Mouse (Mus musculus): ENCODE data around the gene Krt32. TPM values are rescaled to one million over a fixed set of nuclear protein-coding genes. Genes with fewer than 3 reads are reported as not detected.

Krt32 gene
- not detected in 2 replicates for total RNA-seq (2014; rRNA removed)
- polyA plus RNA-seq (2012; rRNA removed) = not detected in 2 replicates

GRCm38 (mm10) chr11:100087861-100088260, at the start of gene Krt32:
Gene Krt32, minus strand, starts transcription at chr11:100088226.
- Histone ChIP-seq H3K79me2 (ENCODE audit: control insufficient read depth, insufficient read depth, low read length) (no peaks in the 10 kb centered on the region), H3K36me3 (ENCODE audit: control insufficient read depth, insufficient read depth, low read length) (no peaks in the 10 kb centered on the region), H3K9ac (ENCODE audit: low read depth, low read length) (no peak within 1 kb of the TSS), H3K27me3 (ENCODE audit: control insufficient read depth, insufficient read depth, low read length) (peaks cover 2% of the 10 kb centered on the region; the same call in 1 of the 2 replicates), H3K4me3 (ENCODE audit: insufficient read depth, low read depth, low read length) (no peak within 1 kb of the TSS), H3K4me1 (ENCODE audit: control insufficient read depth, insufficient read depth, low read length) (no peaks in the 10 kb centered on the region), H3K27ac (replicated peaks; ENCODE audit: insufficient read depth, low read depth, low read length) (no peak within 1 kb of the TSS)
- no peak for DNase-seq (ENCODE audit: extremely low read depth, low read depth, low spot score)
- TF ChIP-seq POLR2A (IDR thresholded peaks at IDR 0.05; ENCODE audit: extremely low read depth, insufficient read depth, low read length) = no peak
- WGBS = 94% methylated on average over 10 of the region's 10 CpGs

- Histone ChIP-seq H3K4me1 (ENCODE audit: control insufficient read depth, insufficient read depth, low read length) (no peaks in the 10 kb centered on the region), H3K79me2 (ENCODE audit: control insufficient read depth, insufficient read depth, low read length) (no peaks in the 10 kb centered on the region), H3K4me3 (ENCODE audit: insufficient read depth, low read depth, low read length) (no peak overlapping the region), H3K36me3 (ENCODE audit: control insufficient read depth, insufficient read depth, low read length) (no peaks in the 10 kb centered on the region), H3K27me3 (ENCODE audit: control insufficient read depth, insufficient read depth, low read length) (no peaks in the 10 kb centered on the region; the same call in 1 of the 2 replicates), H3K9ac (ENCODE audit: low read depth, low read length) (no peak overlapping the region), H3K27ac (replicated peaks; ENCODE audit: insufficient read depth, low read depth, low read length) (no peak overlapping the region)
- 49% methylated on average over 5 of the region's 5 CpGs for whole genome bisulfite sequencing
- no peak for TF ChIP-seq CTCF (IDR thresholded peaks at IDR 0.05; ENCODE audit: low read depth, low read length)
- no peak for TF ChIP-seq POLR2A (IDR thresholded peaks at IDR 0.05; ENCODE audit: extremely low read depth, insufficient read depth, low read length)
- no peak for DNase-seq (ENCODE audit: extremely low read depth, low read depth, low spot score)
These were observed 49.7 kb upstream of the Krt32 start for GRCm38 (mm10) chr11:100137693-100138092.

DNA sequence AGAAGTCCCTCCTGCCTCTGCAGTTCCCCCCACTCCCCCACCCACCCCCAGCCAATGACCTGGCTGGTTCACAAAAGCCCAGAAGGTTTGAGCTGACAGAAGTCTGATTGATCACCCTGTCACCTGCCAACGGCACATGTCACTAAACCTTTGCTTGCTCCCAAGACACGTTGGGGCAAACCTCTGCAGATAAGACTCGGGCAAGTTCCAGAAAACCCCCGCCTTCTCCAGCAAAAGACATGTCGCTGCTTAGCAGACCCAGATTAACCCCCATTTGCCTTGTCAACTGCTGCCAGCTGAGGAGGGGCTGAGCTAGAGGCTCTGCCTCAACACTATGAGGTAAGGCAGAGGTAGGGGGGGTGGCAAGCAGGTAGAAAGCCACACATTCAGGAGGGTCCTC, 48.5 kb upstream of the Krt32 start:
- no peak overlapping the region for H3K27ac ChIP-seq (replicated peaks; ENCODE audit: insufficient read depth, low read depth, low read length)
- TF ChIP-seq POLR2A (IDR thresholded peaks at IDR 0.05; ENCODE audit: extremely low read depth, insufficient read depth, low read length) (no peak), CTCF (IDR thresholded peaks at IDR 0.05; ENCODE audit: low read depth, low read length) (no peak)
- no peak overlapping the region for H3K4me3 ChIP-seq (ENCODE audit: insufficient read depth, low read depth, low read length)
- 20% methylated on average over 5 of the region's 5 CpGs for WGBS
- no peak for DNase-seq (ENCODE audit: extremely low read depth, low read depth, low spot score)
- no peaks in the 10 kb centered on the region for H3K4me1 ChIP-seq (ENCODE audit: control insufficient read depth, insufficient read depth, low read length)
- no peaks in the 10 kb centered on the region for H3K79me2 ChIP-seq (ENCODE audit: control insufficient read depth, insufficient read depth, low read length)
- H3K9ac ChIP-seq (ENCODE audit: low read depth, low read length) = no peak overlapping the region
- no peaks in the 10 kb centered on the region; the same call in 1 of the 2 replicates for H3K27me3 ChIP-seq (ENCODE audit: control insufficient read depth, insufficient read depth, low read length)
- H3K36me3 ChIP-seq (ENCODE audit: control insufficient read depth, insufficient read depth, low read length) = no peaks in the 10 kb centered on the region

DNA sequence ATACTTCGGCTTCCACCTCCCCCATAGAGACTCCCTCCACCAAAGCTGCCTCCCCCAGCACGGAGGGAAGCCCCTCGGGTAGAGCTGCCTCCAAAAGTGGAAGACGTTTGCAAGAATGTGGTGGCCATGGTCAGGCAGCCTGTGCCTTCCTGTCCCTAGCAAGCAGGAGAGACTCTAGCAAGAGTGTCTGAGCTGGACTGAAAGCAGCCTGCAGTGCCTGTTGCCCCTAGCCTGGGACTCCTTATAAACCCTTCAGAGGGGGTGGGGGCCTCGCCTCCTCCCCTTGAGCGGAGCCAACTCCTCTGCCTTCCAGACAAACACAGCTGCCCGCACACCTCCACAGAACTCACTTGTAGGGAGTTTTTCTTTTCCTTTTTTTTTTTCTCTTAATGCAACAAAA, 47.7 kb upstream of the Krt32 start, which contains the start of gene Krt15:
Gene Krt15, minus strand, starts transcription at position 198 of the 400 bp plus-strand sequence.
- Histone ChIP-seq H3K4me3 (ENCODE audit: insufficient read depth, low read depth, low read length) (no peak within 1 kb of the TSS), H3K79me2 (ENCODE audit: control insufficient read depth, insufficient read depth, low read length) (no peaks in the 10 kb centered on the region), H3K4me1 (ENCODE audit: control insufficient read depth, insufficient read depth, low read length) (no peaks in the 10 kb centered on the region), H3K36me3 (ENCODE audit: control insufficient read depth, insufficient read depth, low read length) (no peaks in the 10 kb centered on the region), H3K27ac (replicated peaks; ENCODE audit: insufficient read depth, low read depth, low read length) (no peak within 1 kb of the TSS), H3K27me3 (ENCODE audit: control insufficient read depth, insufficient read depth, low read length) (no peaks in the 10 kb centered on the region), H3K9ac (ENCODE audit: low read depth, low read length) (no peak within 1 kb of the TSS)
- WGBS = 61% methylated on average over 7 of the region's 7 CpGs
- TF ChIP-seq CTCF (IDR thresholded peaks at IDR 0.05; ENCODE audit: low read depth, low read length) = no peak
- no peak for TF ChIP-seq POLR2A (IDR thresholded peaks at IDR 0.05; ENCODE audit: extremely low read depth, insufficient read depth, low read length)
- DNase-seq (ENCODE audit: extremely low read depth, low read depth, low spot score) = no peak

DNA sequence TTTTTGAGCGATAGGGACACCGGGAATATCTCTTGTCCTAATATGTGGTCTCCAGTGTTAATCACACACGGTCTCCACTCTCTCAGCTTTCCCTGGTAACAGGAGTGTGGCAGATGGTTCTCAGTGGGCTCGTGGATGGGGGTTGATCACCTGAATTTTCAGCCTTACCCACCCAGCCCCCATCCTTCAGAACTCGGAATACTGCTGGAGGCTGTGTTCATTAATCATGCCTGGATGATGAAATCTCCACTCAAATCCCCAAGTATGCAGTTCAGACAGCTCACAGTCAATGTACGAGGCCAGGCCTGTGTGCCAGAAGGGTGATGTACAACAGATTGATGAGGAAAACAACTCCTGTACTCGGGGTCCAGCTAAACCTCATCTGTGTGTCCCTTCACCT, 36.9 kb upstream of the Krt32 start:
- no peak for DNase-seq (ENCODE audit: extremely low read depth, low read depth, low spot score)
- H3K27me3 ChIP-seq (ENCODE audit: control insufficient read depth, insufficient read depth, low read length) = no peaks in the 10 kb centered on the region
- no peaks in the 10 kb centered on the region for H3K36me3 ChIP-seq (ENCODE audit: control insufficient read depth, insufficient read depth, low read length)
- H3K4me1 ChIP-seq (ENCODE audit: control insufficient read depth, insufficient read depth, low read length) = no peaks in the 10 kb centered on the region
- WGBS = 80% methylated on average over 7 of the region's 7 CpGs
- TF ChIP-seq CTCF (IDR thresholded peaks at IDR 0.05; ENCODE audit: low read depth, low read length) (no peak), POLR2A (IDR thresholded peaks at IDR 0.05; ENCODE audit: extremely low read depth, insufficient read depth, low read length) (no peak)
- no peak overlapping the region for H3K27ac ChIP-seq (replicated peaks; ENCODE audit: insufficient read depth, low read depth, low read length)
- H3K4me3 ChIP-seq (ENCODE audit: insufficient read depth, low read depth, low read length) = no peak overlapping the region
- H3K79me2 ChIP-seq (ENCODE audit: control insufficient read depth, insufficient read depth, low read length) = no peaks in the 10 kb centered on the region
- no peak overlapping the region for H3K9ac ChIP-seq (ENCODE audit: low read depth, low read length)

- TF ChIP-seq CTCF (IDR thresholded peaks at IDR 0.05; ENCODE audit: low read depth, low read length) = no peak
- no peak for TF ChIP-seq POLR2A (IDR thresholded peaks at IDR 0.05; ENCODE audit: extremely low read depth, insufficient read depth, low read length)
- H3K4me3 ChIP-seq (ENCODE audit: insufficient read depth, low read depth, low read length) = no peak within 1 kb of the TSS
- no peak for DNase-seq (ENCODE audit: extremely low read depth, low read depth, low spot score)
- no peaks in the 10 kb centered on the region for H3K27me3 ChIP-seq (ENCODE audit: control insufficient read depth, insufficient read depth, low read length)
- H3K36me3 ChIP-seq (ENCODE audit: control insufficient read depth, insufficient read depth, low read length) = no peaks in the 10 kb centered on the region
- no peaks in the 10 kb centered on the region for H3K79me2 ChIP-seq (ENCODE audit: control insufficient read depth, insufficient read depth, low read length)
- WGBS = 74% methylated on average over 3 of the region's 3 CpGs
- H3K27ac ChIP-seq (replicated peaks; ENCODE audit: insufficient read depth, low read depth, low read length) = no peak within 1 kb of the TSS
- H3K4me1 ChIP-seq (ENCODE audit: control insufficient read depth, insufficient read depth, low read length) = no peaks in the 10 kb centered on the region
- H3K9ac ChIP-seq (ENCODE audit: low read depth, low read length) = no peak within 1 kb of the TSS
These were observed 33.4 kb upstream of the Krt32 start, which contains the start of gene Krt13 for GRCm38 (mm10) chr11:100121466-100121865. Gene Krt13, minus strand, starts transcription at chr11:100121566.
